Mouse (Mus musculus) spleen, adult 2 months (tissue): ENCODE measurements around the gene Nob1. TPM values are rescaled to one million over a fixed set of nuclear protein-coding genes. Genes with fewer than 3 reads are reported as not detected.

Experiments
- DNase-seq, 2 experiments: peaks; one replicate each; pipeline versions ENCODE4 v3.0.0 to v3.0.0-alpha.2; 2012 to 2021; ENCODE audit warnings: low spot score in 2 of 2, low read depth in 1 of 2
- H3K27ac ChIP-seq: fragments of 200-500 bp; 2 replicates; pipeline ENCODE4 v1.5.1; 2012; ENCODE audit warnings: low read length, inconsistent platforms; ENCODE audit not compliant: insufficient read depth
- H3K27me3 ChIP-seq: fragments of 200-500 bp; 2 replicates; pipeline ENCODE4 v1.6.1; 2012; ENCODE audit warnings: mild to moderate bottlenecking, moderate library complexity, low read length, inconsistent platforms; ENCODE audit not compliant: control insufficient read depth, insufficient read depth
- H3K36me3 ChIP-seq: fragments of 200-500 bp; 2 replicates; pipeline ENCODE4 v1.6.1; 2012; ENCODE audit warnings: mild to moderate bottlenecking, low read length, inconsistent platforms; ENCODE audit not compliant: control insufficient read depth, insufficient read depth
- H3K4me1 ChIP-seq: fragments of 200-500 bp; 2 replicates; pipeline ENCODE4 v1.6.1; 2011; ENCODE audit warnings: inconsistent platforms; ENCODE audit not compliant: control insufficient read depth, insufficient read depth, insufficient read length
- H3K4me3 ChIP-seq: fragments of 200-500 bp; 2 replicates; pipeline ENCODE4 v1.5.1; 2011; ENCODE audit warnings: mild to moderate bottlenecking, inconsistent platforms; ENCODE audit not compliant: insufficient read depth, insufficient read length; ENCODE audit errors: extremely low read depth
- CTCF ChIP-seq: fragments of 200-500 bp; IDR thresholded peaks from 2 replicates; pipeline ENCODE4 v1.5.1; 2011; ENCODE audit warnings: mild to moderate bottlenecking, inconsistent platforms; ENCODE audit not compliant: insufficient read depth, insufficient read length, insufficient replicate concordance; ENCODE audit errors: extremely low read depth
- POLR2A ChIP-seq: fragments of 200-500 bp; IDR thresholded peaks from 2 replicates; pipeline ENCODE4 v1.6.1; 2011; ENCODE audit warnings: low read depth, low read length, inconsistent platforms
- WGBS: fragments of 180-500 bp; shearing (Covaris S2); methylation state at CpG from one replicate; pipeline ENCODE4 v1.1.7; 2018; 5-methylcytosine and 5-hydroxymethylcytosine counted together
- polyA plus RNA-seq: library from polyadenylated mRNA; depleted of rRNA; stranded (reverse); fragments of >200 nt; gene quantifications from 2 replicates; pipeline ENCODE4 v1.2.3, GENCODE M21; 2012

The Nob1 gene
- polyA plus RNA-seq, 1 experiment: 23.4 TPM

GRCm38 (mm10) chr8:107387861-107388260, 37.0 kb downstream of the Nob1 start:
- H3K4me3 ChIP-seq: no peak overlapping the region
- no peak for DNase-seq
- no peaks in the 10 kb centered on the region for H3K27me3 ChIP-seq
- WGBS: 78% methylated on average over 5 of the region's 5 CpGs
- H3K27ac ChIP-seq: no peak overlapping the region
- no peaks in the 10 kb centered on the region for H3K36me3 ChIP-seq
- H3K4me1 ChIP-seq: no peaks in the 10 kb centered on the region
- no peak for TF ChIP-seq CTCF
- no peak for TF ChIP-seq POLR2A

GRCm38 (mm10) chr8:107386642-107387041, 38.2 kb downstream of the Nob1 start:
- H3K36me3 ChIP-seq: no peaks in the 10 kb centered on the region
- no peaks in the 10 kb centered on the region for H3K27me3 ChIP-seq
- DNase-seq: peak in 1 of 2 experiments; percentile 9
- no peak overlapping the region for H3K27ac ChIP-seq
- 27% methylated on average over 3 of the region's 3 CpGs for WGBS
- TF ChIP-seq CTCF (no peak), POLR2A (no peak)
- H3K4me1 ChIP-seq: no peaks in the 10 kb centered on the region
- H3K4me3 ChIP-seq: no peak overlapping the region

- H3K27me3 ChIP-seq: no peaks in the 10 kb centered on the region
- no peaks in the 10 kb centered on the region for H3K4me1 ChIP-seq
- no peaks in the 10 kb centered on the region for H3K36me3 ChIP-seq
- DNase-seq: no peak
- no peak overlapping the region for H3K27ac ChIP-seq
- 25% methylated on average over 5 of the region's 5 CpGs for WGBS
- TF ChIP-seq POLR2A (no peak), CTCF (no peak)
- no peak overlapping the region for H3K4me3 ChIP-seq
Measured at GRCm38 (mm10) chr8:107386171-107386570, 38.7 kb downstream of the Nob1 start.

GRCm38 (mm10) chr8:107385063-107385462, 39.8 kb downstream of the Nob1 start:
- WGBS: 85% methylated on average over 2 of the region's 2 CpGs
- Histone ChIP-seq H3K36me3 (no peaks in the 10 kb centered on the region), H3K4me1 (no peaks in the 10 kb centered on the region), H3K27ac (no peak overlapping the region), H3K27me3 (no peaks in the 10 kb centered on the region), H3K4me3 (no peak overlapping the region)
- no peak for DNase-seq
- TF ChIP-seq POLR2A: no peak
- no peak for TF ChIP-seq CTCF

- Histone ChIP-seq H3K36me3 (no peaks in the 10 kb centered on the region), H3K4me1 (no peaks in the 10 kb centered on the region), H3K4me3 (no peak overlapping the region), H3K27me3 (no peaks in the 10 kb centered on the region), H3K27ac (no peak overlapping the region)
- WGBS: 65% methylated on average over 5 of the region's 5 CpGs
- TF ChIP-seq POLR2A (no peak), CTCF (no peak)
- DNase-seq: no peak
Measured at GRCm38 (mm10) chr8:107384651-107385050, 40.2 kb downstream of the Nob1 start.

GRCm38 (mm10) chr8:107382898-107383297, 42.0 kb downstream of the Nob1 start:
- no peak overlapping the region for H3K27ac ChIP-seq
- no peak for TF ChIP-seq POLR2A
- no peak for TF ChIP-seq CTCF
- peaks cover 3% of the 10 kb centered on the region; the same call in 1 of the 2 replicates for H3K36me3 ChIP-seq
- no peak overlapping the region for H3K4me3 ChIP-seq
- WGBS: 79% methylated on average over 4 of the region's 4 CpGs
- no peaks in the 10 kb centered on the region for H3K27me3 ChIP-seq
- H3K4me1 ChIP-seq: no peaks in the 10 kb centered on the region
- no peak for DNase-seq

- Histone ChIP-seq H3K4me3 (no peak overlapping the region), H3K27me3 (no peaks in the 10 kb centered on the region), H3K27ac (no peak overlapping the region), H3K4me1 (no peaks in the 10 kb centered on the region), H3K36me3 (peaks cover 4% of the 10 kb centered on the region; the same call in 1 of the 2 replicates)
- no peak for DNase-seq
- TF ChIP-seq POLR2A (no peak), CTCF (no peak)
- WGBS: 90% methylated on average over 4 of the region's 4 CpGs
Measured at GRCm38 (mm10) chr8:107381666-107382065, 43.2 kb downstream of the Nob1 start.

- DNase-seq: no peak
- H3K36me3 ChIP-seq: peaks cover 4% of the 10 kb centered on the region
- H3K4me3 ChIP-seq: no peak overlapping the region
- H3K27ac ChIP-seq: no peak overlapping the region
- no peak for TF ChIP-seq CTCF
- no peak for TF ChIP-seq POLR2A
- H3K27me3 ChIP-seq: no peaks in the 10 kb centered on the region
- 97% methylated on average over 8 of the region's 8 CpGs for WGBS
- no peaks in the 10 kb centered on the region for H3K4me1 ChIP-seq
Measured at GRCm38 (mm10) chr8:107380734-107381133, 44.1 kb downstream of the Nob1 start.
